Mouse (Mus musculus): Measurements from ENCODE around the gene Lpcat3. TPM values are rescaled to one million over a fixed set of nuclear protein-coding genes. Genes with fewer than 3 reads are reported as not detected.

Lpcat3 gene
- total and polyA plus RNA-seq, 3 experiments = 95.7 to 198 (median 147) TPM

DNA sequence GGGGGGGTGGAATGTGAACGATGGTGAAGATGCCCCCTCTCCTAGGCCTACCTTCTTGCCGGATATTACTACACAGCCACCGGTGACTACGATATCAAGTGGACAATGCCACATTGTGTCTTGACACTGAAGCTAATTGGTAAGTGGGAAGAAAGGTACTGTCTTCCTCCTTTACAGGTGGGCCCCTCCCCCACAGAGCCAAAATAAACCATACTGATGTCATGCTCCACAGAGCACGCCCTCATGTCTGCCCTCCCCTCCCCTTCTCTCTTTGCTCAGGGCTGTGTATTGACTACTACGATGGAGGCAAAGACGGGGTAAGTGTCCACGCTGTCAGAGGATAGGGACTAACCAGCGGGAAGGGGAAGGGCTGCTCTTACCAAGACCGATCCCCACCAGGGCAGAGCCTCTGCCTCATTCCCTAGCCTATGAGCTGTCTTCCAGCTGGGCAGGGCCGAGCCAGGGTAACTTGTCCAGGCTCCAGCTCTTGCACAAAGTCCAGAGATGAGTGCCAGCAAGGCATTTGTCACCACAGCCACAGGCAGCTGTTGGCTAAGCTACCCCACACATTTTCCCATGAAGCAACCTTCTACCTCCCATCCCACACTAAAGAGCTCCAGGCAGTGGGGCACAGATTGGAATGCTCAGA lies 37.3 kb downstream of the Lpcat3 start:
- H3K4me1 ChIP-seq (ENCODE audit: insufficient read depth, low read depth, low read length) = peaks cover 56% of the 10 kb centered on the region
- H3K27me3 ChIP-seq (ENCODE audit: insufficient read depth, low read length) = no peaks in the 10 kb centered on the region
- no peak overlapping the region for H3K4me3 ChIP-seq (ENCODE audit: low read depth, low read length)
- ATAC-seq (ENCODE audit: extremely low read depth, insufficient number of reproducible peaks, low FRiP score, poor library complexity, severe bottlenecking) = no peak
- TF ChIP-seq POLR2AphosphoS5 (IDR thresholded peaks at IDR 0.05; ENCODE audit: insufficient replicate concordance, low read depth, low read length) = no peak
- no peak for TF ChIP-seq GATA1 (IDR thresholded peaks at IDR 0.05; ENCODE audit: borderline replicate concordance, low read length)
- no peak for TF ChIP-seq CTCF (IDR thresholded peaks at IDR 0.05; ENCODE audit: low read depth, low read length)
- TF ChIP-seq TAL1 (conservative IDR thresholded peaks at IDR 0.05; ENCODE audit: low read depth, low read length) = no peak
- peaks cover 99% of the 10 kb centered on the region for H3K36me3 ChIP-seq (replicated peaks)
- H3K9me3 ChIP-seq (replicated peaks) = no peaks in the 10 kb centered on the region
- no peak for DNase-seq (ENCODE audit: low spot score)

DNA sequence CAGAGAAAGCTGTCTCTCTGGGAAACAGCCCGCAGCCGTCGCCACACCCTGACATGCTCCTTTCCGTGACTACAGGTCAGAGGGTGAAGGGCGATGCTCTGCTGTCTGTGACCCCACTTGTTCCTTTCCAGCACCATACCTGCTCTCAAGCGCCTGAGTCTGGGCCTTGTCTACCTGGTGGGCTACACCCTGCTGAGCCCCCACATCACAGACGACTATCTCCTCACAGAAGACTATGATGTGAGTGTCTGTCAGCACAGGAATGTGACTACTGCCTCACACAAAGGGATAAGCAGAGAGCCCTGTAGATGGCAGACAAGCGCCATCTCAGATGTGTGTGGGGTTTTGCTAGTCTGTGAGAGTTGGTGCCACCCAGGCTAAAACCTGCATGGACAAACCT lies 38.5 kb downstream of the Lpcat3 start:
- no peak for DNase-seq (ENCODE audit: low spot score)
- H3K9me3 ChIP-seq (replicated peaks) = no peaks in the 10 kb centered on the region
- H3K27me3 ChIP-seq (ENCODE audit: insufficient read depth, low read length) = no peaks in the 10 kb centered on the region
- no peak overlapping the region for H3K4me3 ChIP-seq (ENCODE audit: low read depth, low read length)
- ATAC-seq (ENCODE audit: extremely low read depth, insufficient number of reproducible peaks, low FRiP score, poor library complexity, severe bottlenecking) = no peak
- H3K36me3 ChIP-seq (replicated peaks) = peaks cover 100% of the 10 kb centered on the region
- TF ChIP-seq GATA1 (IDR thresholded peaks at IDR 0.05; ENCODE audit: borderline replicate concordance, low read length) = no peak
- TF ChIP-seq GATA2 (IDR thresholded peaks at IDR 0.05; ENCODE audit: borderline replicate concordance, low read depth, low read length) = no peak
- H3K4me1 ChIP-seq (ENCODE audit: insufficient read depth, low read depth, low read length) = peaks cover 69% of the 10 kb centered on the region

DNA sequence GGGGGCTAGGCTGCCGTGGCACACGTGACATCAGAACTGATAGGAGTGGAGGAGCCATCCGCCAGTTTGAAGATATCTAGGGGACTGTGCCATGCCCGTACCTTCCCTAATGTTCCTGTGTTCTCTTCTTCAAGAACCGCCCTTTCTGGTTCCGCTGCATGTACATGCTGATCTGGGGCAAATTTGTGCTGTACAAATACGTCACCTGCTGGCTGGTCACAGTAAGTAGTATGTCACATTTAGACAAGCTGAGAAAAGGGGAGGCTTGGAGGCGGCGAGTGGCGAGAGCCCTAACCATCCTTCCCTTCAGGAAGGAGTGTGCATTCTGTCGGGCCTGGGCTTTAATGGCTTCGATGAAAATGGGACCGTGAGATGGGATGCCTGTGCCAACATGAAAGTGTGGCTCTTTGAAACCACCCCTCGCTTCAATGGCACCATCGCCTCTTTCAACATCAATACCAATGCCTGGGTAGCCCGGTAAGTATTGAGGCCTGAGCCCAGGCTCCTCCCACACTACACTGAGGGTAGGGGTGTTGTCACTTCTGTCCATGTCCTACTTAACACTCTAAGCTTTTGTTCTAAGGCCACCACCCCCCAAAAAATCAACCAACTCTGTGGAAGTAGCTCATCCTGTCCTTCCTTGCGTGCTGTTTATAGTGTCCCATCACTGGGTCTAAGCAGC lies 39.4 kb downstream of the Lpcat3 start:
- no peak overlapping the region for H3K4me3 ChIP-seq (ENCODE audit: low read depth, low read length)
- H3K27me3 ChIP-seq (ENCODE audit: insufficient read depth, low read length) = no peaks in the 10 kb centered on the region
- H3K9me3 ChIP-seq (replicated peaks) = no peaks in the 10 kb centered on the region
- TF ChIP-seq GATA2 (IDR thresholded peaks at IDR 0.05; ENCODE audit: borderline replicate concordance, low read depth, low read length) (no peak), TAL1 (conservative IDR thresholded peaks at IDR 0.05; ENCODE audit: low read depth, low read length) (no peak), CTCF (IDR thresholded peaks at IDR 0.05; ENCODE audit: low read depth, low read length) (no peak), POLR2AphosphoS5 (IDR thresholded peaks at IDR 0.05; ENCODE audit: insufficient replicate concordance, low read depth, low read length) (no peak), GATA1 (IDR thresholded peaks at IDR 0.05; ENCODE audit: borderline replicate concordance, low read length) (no peak)
- peaks cover 71% of the 10 kb centered on the region for H3K4me1 ChIP-seq (ENCODE audit: insufficient read depth, low read depth, low read length)
- DNase-seq (ENCODE audit: low spot score) (no peak), ATAC-seq (ENCODE audit: extremely low read depth, insufficient number of reproducible peaks, low FRiP score, poor library complexity, severe bottlenecking) (no peak)
- peaks cover 100% of the 10 kb centered on the region for H3K36me3 ChIP-seq (replicated peaks)

DNA sequence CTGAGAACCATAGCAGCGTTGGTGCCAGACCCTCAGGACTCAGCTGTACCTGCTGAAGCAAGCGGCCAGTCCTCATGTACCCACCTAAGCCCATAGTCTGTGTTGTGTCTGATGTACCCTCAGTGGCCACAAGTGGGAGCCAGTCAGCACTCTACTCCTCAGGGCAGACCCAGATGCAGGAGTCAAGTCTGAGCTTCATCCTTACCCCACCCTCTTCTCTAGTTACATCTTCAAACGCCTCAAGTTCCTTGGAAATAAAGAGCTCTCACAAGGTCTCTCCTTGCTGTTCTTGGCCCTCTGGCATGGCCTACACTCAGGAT lies 39.9 kb downstream of the Lpcat3 start:
- Histone ChIP-seq H3K4me3 (ENCODE audit: low read depth, low read length) (no peak overlapping the region), H3K36me3 (replicated peaks) (peaks cover 100% of the 10 kb centered on the region), H3K27me3 (ENCODE audit: insufficient read depth, low read length) (no peaks in the 10 kb centered on the region), H3K4me1 (ENCODE audit: insufficient read depth, low read depth, low read length) (peaks cover 76% of the 10 kb centered on the region), H3K9me3 (replicated peaks) (no peaks in the 10 kb centered on the region)
- ATAC-seq (ENCODE audit: extremely low read depth, insufficient number of reproducible peaks, low FRiP score, poor library complexity, severe bottlenecking) = peak; percentile 58
- DNase-seq (ENCODE audit: low spot score) = no peak
- peak; percentile 92 for TF ChIP-seq CTCF (IDR thresholded peaks at IDR 0.05; ENCODE audit: low read depth, low read length)
- no peak for TF ChIP-seq GATA1 (IDR thresholded peaks at IDR 0.05; ENCODE audit: borderline replicate concordance, low read length)
- TF ChIP-seq GATA2 (IDR thresholded peaks at IDR 0.05; ENCODE audit: borderline replicate concordance, low read depth, low read length) = no peak
- TF ChIP-seq TAL1 (conservative IDR thresholded peaks at IDR 0.05; ENCODE audit: low read depth, low read length) = no peak
- no peak for TF ChIP-seq POLR2AphosphoS5 (IDR thresholded peaks at IDR 0.05; ENCODE audit: insufficient replicate concordance, low read depth, low read length)

DNA sequence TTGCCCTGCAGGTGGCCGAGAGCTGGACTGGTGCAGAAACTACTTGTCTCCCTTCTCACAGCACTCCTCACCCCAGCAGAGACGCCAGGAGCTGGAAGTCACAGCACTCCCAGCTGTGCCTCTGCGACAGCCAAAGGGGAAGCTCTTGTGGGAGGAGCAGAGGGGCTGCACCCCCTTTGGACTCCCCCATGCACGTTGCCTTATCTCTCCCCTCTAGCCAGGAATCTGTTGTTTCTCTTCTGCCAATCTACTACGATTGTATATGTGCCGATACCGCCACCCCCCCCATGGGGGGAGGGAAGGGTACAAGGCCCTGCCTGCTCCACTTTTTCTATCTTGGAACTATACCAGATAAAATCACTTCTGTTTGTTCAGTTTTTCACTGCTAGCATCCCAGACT lies 41.0 kb downstream of the Lpcat3 start:
- Histone ChIP-seq H3K27me3 (ENCODE audit: insufficient read depth, low read length) (no peaks in the 10 kb centered on the region), H3K4me1 (ENCODE audit: insufficient read depth, low read depth, low read length) (peaks cover 86% of the 10 kb centered on the region), H3K36me3 (replicated peaks) (peaks cover 100% of the 10 kb centered on the region), H3K4me3 (ENCODE audit: low read depth, low read length) (peak overlapping the region; percentile 41; the same call in 1 of the 2 replicates), H3K9me3 (replicated peaks) (no peaks in the 10 kb centered on the region)
- DNase-seq (ENCODE audit: low spot score) (no peak), ATAC-seq (ENCODE audit: extremely low read depth, insufficient number of reproducible peaks, low FRiP score, poor library complexity, severe bottlenecking) (no peak)
- 0 out of 2 replicates have a peak, but pooled peaks have one; percentile 52 for TF ChIP-seq POLR2AphosphoS5 (IDR thresholded peaks at IDR 0.05; ENCODE audit: insufficient replicate concordance, low read depth, low read length)
- no peak for TF ChIP-seq GATA1 (IDR thresholded peaks at IDR 0.05; ENCODE audit: borderline replicate concordance, low read length)
- no peak for TF ChIP-seq GATA2 (IDR thresholded peaks at IDR 0.05; ENCODE audit: borderline replicate concordance, low read depth, low read length)

DNA sequence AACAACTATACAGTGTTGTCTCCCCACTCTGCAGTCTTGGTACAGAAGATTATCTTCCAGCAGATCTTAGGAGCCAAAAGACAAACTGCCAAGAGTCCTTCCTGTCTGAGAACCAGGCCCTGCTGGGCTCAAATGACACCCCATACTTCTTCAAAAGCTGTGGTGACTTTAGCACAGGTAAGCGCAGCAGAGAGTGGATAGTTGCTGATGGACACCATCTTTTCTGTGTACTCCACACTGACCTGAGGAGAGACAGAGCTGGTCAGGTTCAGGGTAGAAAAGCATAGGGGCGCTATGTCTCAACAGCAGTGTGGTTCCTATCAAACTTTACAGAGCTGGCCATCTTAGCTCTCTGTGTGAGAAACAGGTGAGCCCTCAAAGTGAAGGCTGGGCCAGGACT lies 41.6 kb downstream of the Lpcat3 start:
- DNase-seq (ENCODE audit: low spot score) = no peak
- ATAC-seq (ENCODE audit: extremely low read depth, insufficient number of reproducible peaks, low FRiP score, poor library complexity, severe bottlenecking) = no peak
- peaks cover 85% of the 10 kb centered on the region for H3K4me1 ChIP-seq (ENCODE audit: insufficient read depth, low read depth, low read length)
- no peaks in the 10 kb centered on the region for H3K9me3 ChIP-seq (replicated peaks)
- H3K4me3 ChIP-seq (ENCODE audit: low read depth, low read length) = no peak overlapping the region
- peaks cover 100% of the 10 kb centered on the region for H3K36me3 ChIP-seq (replicated peaks)
- 0 out of 2 replicates have a peak, but pooled peaks have one; percentile 73 for TF ChIP-seq POLR2AphosphoS5 (IDR thresholded peaks at IDR 0.05; ENCODE audit: insufficient replicate concordance, low read depth, low read length)
- TF ChIP-seq GATA2 (IDR thresholded peaks at IDR 0.05; ENCODE audit: borderline replicate concordance, low read depth, low read length) = no peak
- H3K27me3 ChIP-seq (ENCODE audit: insufficient read depth, low read length) = no peaks in the 10 kb centered on the region
